Mouse (Mus musculus) CH12.LX (cell line): ENCODE results near the gene Usp49.

Source experiments
- CHD2 ChIP-seq: IDR thresholded peaks from 2 replicates; pipeline ENCODE4 v1.6.1; 2011; ENCODE audit warnings: low read length, improper control_type of control experiment
- CTCF ChIP-seq, 2 experiments: IDR thresholded peaks in 1 of 2; conservative IDR thresholded peaks in 1 of 2; 2 replicates each; pipeline ENCODE4 v1.5.1; 2011 to 2012; ENCODE audit warnings: low read depth in 2 of 2, low read length in 2 of 2, improper control_type of control experiment in 1 of 2, inconsistent platforms in 1 of 2, mild to moderate bottlenecking in 1 of 2, moderate library complexity in 1 of 2
- E2F4 ChIP-seq: IDR thresholded peaks from 2 replicates; pipeline ENCODE4 v1.6.1; 2011; ENCODE audit warnings: low read depth, low read length, improper control_type of control experiment; ENCODE audit not compliant: insufficient replicate concordance
- EP300 ChIP-seq: IDR thresholded peaks from 2 replicates; pipeline ENCODE4 v1.6.1; 2011; ENCODE audit warnings: low read length, improper control_type of control experiment
- JUND ChIP-seq: conservative IDR thresholded peaks from 2 replicates; pipeline ENCODE4 v1.6.1; 2011; ENCODE audit warnings: low read depth, low read length, improper control_type of control experiment
- MAZ ChIP-seq: IDR thresholded peaks from 2 replicates; pipeline ENCODE4 v1.6.1; 2012; ENCODE audit warnings: low read depth, mild to moderate bottlenecking, inconsistent platforms, low read length, improper control_type of control experiment, moderate library complexity
- MEF2A ChIP-seq: IDR thresholded peaks from 2 replicates; pipeline ENCODE4 v1.6.1; 2014; ENCODE audit warnings: low read depth, mild to moderate bottlenecking, inconsistent platforms, low read length, improper control_type of control experiment, borderline replicate concordance
- NRF1 ChIP-seq: IDR thresholded peaks from 2 replicates; pipeline ENCODE4 v1.6.1; 2014; ENCODE audit warnings: low read depth, mild to moderate bottlenecking, inconsistent platforms, low read length, improper control_type of control experiment, moderate library complexity
- POLR2A ChIP-seq: IDR thresholded peaks from 2 replicates; pipeline ENCODE4 v1.6.1; 2011; ENCODE audit warnings: low read depth, mild to moderate bottlenecking, improper control_type of control experiment, low read length
- POLR2AphosphoS2 ChIP-seq: IDR thresholded peaks from 2 replicates; pipeline ENCODE4 v1.6.1; 2011; ENCODE audit warnings: low read depth, low read length, improper control_type of control experiment
- RAD21 ChIP-seq: IDR thresholded peaks from 2 replicates; pipeline ENCODE4 v1.6.1; 2011; ENCODE audit warnings: low read depth, mild to moderate bottlenecking, low read length, improper control_type of control experiment, moderate library complexity
- USF1 ChIP-seq: IDR thresholded peaks from 2 replicates; pipeline ENCODE4 v1.6.1; 2014; ENCODE audit warnings: low read depth, mild to moderate bottlenecking, inconsistent platforms, low read length, improper control_type of control experiment
- ZKSCAN1 ChIP-seq: IDR thresholded peaks from 2 replicates; pipeline ENCODE4 v1.6.1; 2012; ENCODE audit warnings: low read depth, inconsistent platforms, low read length, improper control_type of control experiment, borderline replicate concordance
- ZMIZ1 ChIP-seq: IDR thresholded peaks from 2 replicates; pipeline ENCODE4 v1.6.1; 2012; ENCODE audit warnings: low read depth, mild to moderate bottlenecking, inconsistent platforms, low read length, improper control_type of control experiment

DNA sequence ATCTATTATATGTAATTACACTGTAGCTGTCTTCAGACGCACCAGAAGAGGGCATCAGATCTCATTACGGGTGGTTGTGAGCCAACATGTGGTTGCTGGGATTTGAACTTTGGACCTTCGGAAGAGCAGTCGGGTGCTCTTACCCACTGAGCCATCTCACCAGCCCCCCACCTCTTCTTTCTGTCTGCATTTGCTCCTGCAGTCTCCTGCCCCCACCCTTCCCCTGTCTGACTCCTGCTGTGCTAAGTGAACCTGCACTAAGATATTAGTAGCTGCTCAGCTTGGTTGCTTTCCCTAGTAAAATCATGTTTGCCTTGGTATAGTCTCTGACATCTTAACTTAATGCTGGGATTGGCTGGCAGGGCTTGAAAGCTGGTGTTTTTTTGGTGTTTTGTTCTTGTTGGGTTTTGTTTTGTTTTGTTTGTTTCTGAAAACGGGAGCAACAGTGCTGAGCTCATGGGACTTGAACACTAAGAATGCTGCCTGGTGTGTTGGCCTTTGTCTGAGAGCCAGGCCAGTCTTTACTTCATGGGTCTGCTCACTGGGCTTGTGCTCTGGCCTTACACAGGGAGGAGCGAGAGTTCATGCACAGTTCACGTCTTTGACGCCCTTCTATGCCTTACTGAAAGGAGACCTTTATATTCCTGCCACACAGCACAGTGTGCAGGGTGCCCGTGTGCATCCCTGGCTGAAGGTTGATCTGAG lies 32.7 kb downstream of the Usp49 start:
- TF ChIP-seq POLR2A = no peak
- no peak for TF ChIP-seq MEF2A
- TF ChIP-seq CTCF (conservative IDR thresholded peaks at IDR 0.05 in 1 of 2, IDR thresholded peaks at IDR 0.05 in 1 of 2; ENCODE audit: low read depth in 2 of 2, low read length in 2 of 2) = no peak
- no peak for TF ChIP-seq MAZ
- no peak for TF ChIP-seq POLR2AphosphoS2
- TF ChIP-seq EP300 = no peak
- no peak for TF ChIP-seq NRF1
- TF ChIP-seq RAD21 = no peak
- TF ChIP-seq JUND = no peak
- no peak for TF ChIP-seq ZKSCAN1
- TF ChIP-seq USF1 = no peak
- TF ChIP-seq ZMIZ1 = no peak
- no peak for TF ChIP-seq CHD2
- TF ChIP-seq E2F4 = no peak
